Mouse (Mus musculus) hindbrain, embryonic 12.5 days (tissue): ENCODE measurements at regions not wholly inside any gene's neighbourhood (a gene's known extent, or its start where the extent isn't known, plus 50 kb on each side); places are given as distances from the start of the nearest gene placed in this dataset.
"Not testable (repeated sequence)": the region's sequence is repeated elsewhere in the genome, so short reads cannot be mapped to it uniquely, and the experiment has no call there.

Experiments
- ATAC-seq: fragments of 200-750 bp; cut with Nextera tagmentation; 2 replicates; pipeline ENCODE4 v1.8.0; 2017; ENCODE audit warnings: moderate TSS enrichment; ENCODE audit not compliant: low FRiP score
- H3K27ac ChIP-seq: fragments of 300-500 bp; sonication (generic); 2 replicates; pipeline ENCODE4 v1.5.1; 2016; ENCODE audit warnings: mild to moderate bottlenecking
- H3K27me3 ChIP-seq: fragments of 300-500 bp; sonication (generic); 2 replicates; pipeline ENCODE4 v1.6.1; 2016; ENCODE audit warnings: mild to moderate bottlenecking
- H3K36me3 ChIP-seq: fragments of 300-500 bp; sonication (generic); 2 replicates; pipeline ENCODE4 v1.6.1; 2016; ENCODE audit warnings: mild to moderate bottlenecking
- H3K4me1 ChIP-seq: fragments of 300-500 bp; sonication (generic); 2 replicates; pipeline ENCODE4 v1.6.1; 2016
- H3K4me2 ChIP-seq: fragments of 300-500 bp; sonication (generic); replicated peaks from 2 replicates; pipeline ENCODE4 v1.6.1; 2016; ENCODE audit warnings: mild to moderate bottlenecking
- H3K4me3 ChIP-seq: fragments of 300-500 bp; sonication (generic); 2 replicates; pipeline ENCODE4 v1.5.1; 2016; ENCODE audit warnings: mild to moderate bottlenecking
- H3K9ac ChIP-seq: fragments of 300-500 bp; sonication (generic); 2 replicates; pipeline ENCODE4 v1.6.1; 2016; ENCODE audit warnings: mild to moderate bottlenecking, moderate library complexity
- H3K9me3 ChIP-seq: fragments of 300-500 bp; sonication (generic); replicated peaks from 2 replicates; pipeline ENCODE4 v1.6.1; 2016; ENCODE audit warnings: mild to moderate bottlenecking
- WGBS: fragments of 180-500 bp; shearing (Covaris S2); methylation state at CpG from one replicate; pipeline ENCODE4 v1.1.7; 2016; 5-methylcytosine and 5-hydroxymethylcytosine counted together

DNA sequence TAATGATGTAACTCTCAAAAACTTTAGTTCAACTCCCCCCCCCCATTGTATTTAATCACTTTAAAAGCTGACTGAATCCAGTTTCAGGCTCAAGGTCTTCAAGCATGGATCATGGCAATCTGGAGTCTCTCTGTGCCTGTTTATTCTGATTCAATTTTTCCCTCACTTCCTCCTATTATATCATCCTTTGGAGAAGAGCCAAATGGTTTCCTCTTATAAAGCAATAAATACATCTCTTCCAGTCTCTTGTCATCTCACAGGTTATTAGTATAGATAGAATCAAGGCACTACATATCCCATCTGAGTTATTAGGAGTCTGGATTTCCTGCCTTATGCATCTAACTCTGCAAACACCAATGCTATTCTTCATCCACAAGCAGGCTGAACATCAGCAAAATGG is 530.2 kb upstream of the Pdcd1 start:
- H3K36me3 ChIP-seq, result no peaks in the 10 kb centered on the region
- ATAC-seq, result no peak
- H3K9ac ChIP-seq, result no peak overlapping the region
- no peaks in the 10 kb centered on the region for H3K4me1 ChIP-seq
- no peaks in the 10 kb centered on the region for H3K27me3 ChIP-seq
- H3K4me2 ChIP-seq, result no peak overlapping the region
- H3K4me3 ChIP-seq, result no peak overlapping the region
- H3K27ac ChIP-seq, result no peak overlapping the region
- H3K9me3 ChIP-seq, result no peaks in the 10 kb centered on the region

DNA sequence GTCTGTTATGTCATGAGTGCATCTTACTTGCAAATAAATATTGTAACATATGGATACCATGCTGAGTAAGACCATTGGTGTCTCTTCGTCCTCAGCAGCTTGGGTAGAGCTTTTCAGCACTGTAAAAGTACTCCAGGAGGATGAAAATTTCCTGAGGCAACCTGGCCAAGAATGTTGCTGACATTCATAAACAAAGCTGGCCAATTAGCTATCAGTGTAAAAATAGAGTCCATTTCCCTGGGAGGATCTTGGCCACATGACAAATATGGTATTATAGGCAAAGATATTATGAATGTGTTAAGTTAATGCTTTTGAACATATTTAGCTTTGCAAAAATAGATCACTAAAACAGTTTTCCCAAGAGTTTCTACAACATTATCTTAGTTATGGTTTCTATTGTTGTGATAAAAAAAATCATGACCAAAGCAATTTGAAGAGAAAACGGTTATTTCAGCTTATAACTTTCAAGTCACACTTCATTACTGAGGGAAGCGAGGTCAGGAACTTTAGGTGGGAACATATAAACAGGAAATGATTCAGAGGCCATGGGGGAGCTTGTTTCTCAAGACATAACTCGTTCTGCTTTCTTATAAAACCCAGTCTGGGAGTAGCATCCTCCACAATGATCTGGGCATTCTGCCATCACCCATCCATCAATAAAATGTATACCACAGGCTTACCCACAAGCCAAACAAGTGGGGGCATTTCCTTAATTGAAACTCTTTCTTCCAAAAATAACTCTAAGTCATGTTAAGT is 529.5 kb upstream of the Pdcd1 start:
- H3K4me1 ChIP-seq, result no peaks in the 10 kb centered on the region
- no peak for ATAC-seq
- H3K4me3 ChIP-seq, result no peak overlapping the region
- H3K27ac ChIP-seq, result no peak overlapping the region
- no peaks in the 10 kb centered on the region for H3K36me3 ChIP-seq
- H3K9me3 ChIP-seq, result no peaks in the 10 kb centered on the region
- 76% methylated on average over 4 of the region's 4 CpGs for whole genome bisulfite sequencing
- H3K4me2 ChIP-seq, result no peak overlapping the region
- H3K9ac ChIP-seq, result no peak overlapping the region
- H3K27me3 ChIP-seq, result no peaks in the 10 kb centered on the region

DNA sequence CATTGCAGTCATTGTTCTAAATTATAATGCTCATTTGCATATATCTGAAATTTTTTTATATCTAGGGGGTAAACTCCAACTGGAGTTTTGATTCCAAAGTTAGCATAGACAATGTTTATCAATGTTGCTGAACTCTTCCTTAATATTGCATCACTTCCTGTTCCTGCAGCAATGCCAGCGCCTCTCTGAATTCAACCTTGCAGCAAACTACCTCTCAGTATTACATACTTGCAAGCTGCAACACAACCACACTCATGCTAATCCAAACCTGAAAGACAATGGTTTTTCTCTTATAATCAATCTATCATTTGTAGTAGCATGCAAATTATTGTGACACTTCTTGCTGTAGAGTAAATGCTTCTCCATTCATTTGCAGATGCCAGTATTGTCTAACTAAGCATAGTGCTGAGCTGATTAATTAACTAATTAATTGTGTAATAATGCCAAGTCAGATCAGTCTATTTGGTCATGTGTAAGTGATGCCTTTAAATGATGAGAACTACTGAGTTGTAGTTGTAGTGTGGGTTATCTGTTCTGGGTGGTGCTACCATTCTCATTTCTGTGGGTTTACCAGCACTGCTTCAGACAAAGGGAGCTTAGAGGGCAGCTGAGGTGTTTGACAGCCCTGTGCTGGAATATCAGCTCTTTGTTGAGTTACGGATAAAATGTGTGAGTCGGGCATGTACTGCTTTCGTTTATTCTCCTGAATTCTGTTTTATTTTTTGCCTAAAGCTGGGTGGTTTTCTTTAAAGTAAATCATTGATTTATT is 480.6 kb upstream of the Pdcd1 start:
- Histone ChIP-seq H3K4me1 (no peaks in the 10 kb centered on the region), H3K9me3 (no peaks in the 10 kb centered on the region), H3K27me3 (no peaks in the 10 kb centered on the region), H3K4me3 (no peak overlapping the region), H3K9ac (no peak overlapping the region), H3K4me2 (no peak overlapping the region), H3K27ac (no peak overlapping the region), H3K36me3 (no peaks in the 10 kb centered on the region)
- WGBS, result 90% methylated on average over 4 of the region's 4 CpGs
- peak; percentile 56 for ATAC-seq

DNA sequence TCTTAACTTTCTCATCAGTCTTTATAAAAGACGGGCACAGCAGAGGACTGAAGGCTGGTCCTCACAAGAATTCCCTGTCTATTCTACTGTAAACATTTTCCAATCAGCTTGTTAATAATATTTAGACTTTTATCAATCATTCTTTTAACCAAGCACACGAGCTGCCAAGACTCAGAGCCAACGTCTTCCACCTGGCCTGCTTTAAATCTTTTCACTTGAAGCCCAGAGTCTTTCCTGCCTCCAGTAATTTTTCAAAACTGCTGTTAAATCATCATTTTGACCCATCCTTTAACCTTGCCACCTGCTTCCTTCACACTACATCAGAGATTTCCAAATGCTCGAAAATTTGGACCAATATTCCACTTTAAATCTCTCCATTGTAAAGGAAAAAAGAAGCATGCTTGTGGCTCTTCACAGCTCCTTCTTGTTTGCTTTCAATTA is 451.7 kb upstream of the Pdcd1 start:
- no peaks in the 10 kb centered on the region for H3K36me3 ChIP-seq
- H3K27me3 ChIP-seq, result no peaks in the 10 kb centered on the region
- no peak overlapping the region for H3K9ac ChIP-seq
- H3K9me3 ChIP-seq, result no peaks in the 10 kb centered on the region
- no peak overlapping the region for H3K4me3 ChIP-seq
- H3K27ac ChIP-seq, result peak overlapping the region; percentile 24
- no peak overlapping the region for H3K4me2 ChIP-seq
- no peak; the same call in 1 of the 2 replicates for ATAC-seq
- H3K4me1 ChIP-seq, result no peaks in the 10 kb centered on the region
- 52% methylated on average over 4 of the region's 4 CpGs for WGBS

DNA sequence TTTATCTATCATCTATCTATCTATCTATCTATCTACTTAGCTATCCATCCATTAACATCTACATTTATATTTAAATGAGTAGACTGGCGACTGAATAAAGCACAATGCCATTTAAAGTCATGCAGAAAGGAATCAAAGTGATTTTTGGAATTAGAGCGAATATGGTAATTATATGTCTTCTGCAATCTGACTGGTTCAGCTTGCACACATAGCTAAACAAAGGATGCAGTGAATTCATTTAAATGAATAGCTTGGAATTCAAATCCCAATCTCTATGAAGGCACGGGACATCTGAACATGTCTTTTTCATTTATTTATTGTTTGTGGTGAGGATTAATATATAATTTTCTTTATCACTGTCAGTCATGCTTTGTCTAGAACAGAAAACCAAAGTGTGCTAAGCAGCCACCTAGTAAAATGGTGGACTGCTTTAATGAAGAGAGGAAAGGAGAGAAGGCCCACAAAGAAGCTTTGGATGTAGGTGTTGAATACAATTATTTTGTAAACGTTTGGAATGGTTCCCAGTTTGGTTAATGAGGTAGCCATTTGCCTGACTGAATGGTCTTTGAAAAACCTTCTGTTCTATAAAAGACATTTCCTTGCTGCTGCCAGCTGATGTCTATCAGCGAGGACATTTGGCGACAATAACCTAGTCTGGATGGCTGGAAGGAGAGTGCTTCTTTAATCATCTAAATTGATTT is 451.2 kb upstream of the Pdcd1 start:
- Histone ChIP-seq H3K36me3 (no peaks in the 10 kb centered on the region), H3K27me3 (no peaks in the 10 kb centered on the region), H3K9me3 (no peaks in the 10 kb centered on the region), H3K9ac (no peak overlapping the region), H3K4me3 (no peak overlapping the region), H3K4me2 (no peak overlapping the region), H3K27ac (peak overlapping the region; percentile 24; the same call in 1 of the 2 replicates), H3K4me1 (no peaks in the 10 kb centered on the region)
- peak; percentile 85 for ATAC-seq
- WGBS, result 62% methylated on average over 6 of the region's 6 CpGs

DNA sequence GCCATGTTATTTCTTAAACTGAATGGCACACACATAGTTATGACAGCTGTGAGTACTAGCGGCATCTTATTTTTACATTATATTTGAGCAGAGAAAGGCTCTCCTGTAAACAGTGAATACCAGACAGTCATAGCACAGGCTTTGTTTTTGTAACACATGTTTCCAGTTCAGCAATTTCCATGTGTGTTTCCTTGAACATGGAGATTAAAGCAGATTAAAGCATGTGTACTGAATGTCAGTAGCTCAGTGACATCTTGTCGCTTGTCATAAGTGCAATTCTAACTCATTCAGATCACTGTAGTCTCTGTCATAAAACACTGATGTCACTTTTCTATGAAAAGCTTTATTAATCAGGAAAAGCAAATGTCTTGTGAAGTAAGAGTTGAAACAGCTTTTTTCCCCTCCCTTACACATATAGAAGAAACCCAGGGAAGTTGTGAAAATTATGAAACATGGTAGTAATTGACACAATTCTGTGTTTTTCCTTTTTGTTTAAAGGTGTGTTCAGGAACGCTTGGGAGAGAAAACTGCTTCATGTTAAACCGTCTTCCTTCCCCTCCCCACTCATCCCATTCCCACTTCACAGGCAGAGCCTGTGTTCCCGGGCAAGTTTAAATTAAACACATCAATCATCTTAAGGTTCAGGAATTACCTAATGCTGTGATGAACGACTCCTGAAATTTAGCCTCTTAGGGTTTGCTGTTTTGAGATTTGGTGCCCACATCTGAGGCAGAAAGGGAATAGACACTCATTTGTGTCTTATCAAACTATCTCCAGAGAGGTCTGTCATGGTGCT is 449.9 kb upstream of the Pdcd1 start:
- H3K27me3 ChIP-seq, result no peaks in the 10 kb centered on the region
- H3K27ac ChIP-seq, result peak overlapping the region; percentile 57

DNA sequence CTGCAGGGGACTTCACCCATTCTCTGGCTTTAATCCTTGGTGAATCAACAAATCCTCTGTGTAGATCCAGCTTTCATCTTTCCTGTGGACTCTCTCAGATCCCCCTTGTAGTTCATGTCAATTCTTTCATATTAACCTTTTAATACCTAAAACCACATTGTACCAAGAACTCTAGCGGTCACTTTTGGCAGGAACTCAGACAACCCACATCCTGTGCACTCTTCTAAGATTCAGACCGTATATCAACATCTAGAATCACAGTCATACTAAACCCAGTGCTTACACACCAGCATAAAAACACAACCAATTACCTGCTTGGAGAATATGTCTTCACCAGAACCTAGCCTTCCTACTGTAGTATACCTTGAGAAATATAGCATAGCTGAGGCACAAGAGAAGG is 444.6 kb upstream of the Pdcd1 start:
- WGBS, result 91% methylated on average over 2 of the region's 2 CpGs
- no peak overlapping the region for H3K27ac ChIP-seq
- ATAC-seq, result no peak

More for the DNA sequence above, 449.9 kb upstream of the Pdcd1 start:
- 50% methylated on average over 6 of the region's 6 CpGs for WGBS
- Histone ChIP-seq H3K4me2 (no peak overlapping the region), H3K9me3 (no peaks in the 10 kb centered on the region), H3K36me3 (no peaks in the 10 kb centered on the region), H3K4me1 (no peaks in the 10 kb centered on the region), H3K9ac (no peak overlapping the region), H3K4me3 (no peak overlapping the region)
- ATAC-seq, result peak; percentile 55; the same call in 1 of the 2 replicates

DNA sequence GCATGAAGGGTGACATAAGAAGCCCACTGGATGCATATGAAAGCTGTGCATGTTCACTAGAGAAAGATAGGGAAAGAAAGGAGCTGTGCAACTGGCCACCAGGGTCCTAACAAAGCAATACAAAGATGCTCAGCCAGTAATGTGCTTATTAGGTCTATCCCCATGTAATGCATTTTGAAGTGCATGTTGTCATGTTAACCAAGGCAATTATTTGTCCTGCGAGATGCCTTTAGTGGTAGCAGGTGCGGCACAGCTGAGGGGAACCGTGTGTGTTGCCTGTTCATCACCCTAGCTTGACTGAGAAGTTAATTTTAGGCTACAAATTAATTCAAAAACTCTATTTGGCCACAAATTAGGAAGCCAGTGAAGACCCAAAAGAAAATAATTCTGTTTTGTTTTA is 444.0 kb upstream of the Pdcd1 start:
- 81% methylated on average over 3 of the region's 3 CpGs for WGBS
- Histone ChIP-seq H3K9ac (no peak overlapping the region), H3K27ac (no peak overlapping the region), H3K9me3 (no peaks in the 10 kb centered on the region), H3K36me3 (no peaks in the 10 kb centered on the region), H3K4me2 (no peak overlapping the region), H3K27me3 (no peaks in the 10 kb centered on the region), H3K4me1 (no peaks in the 10 kb centered on the region), H3K4me3 (no peak overlapping the region)
- peak; percentile 63; the same call in 1 of the 2 replicates for ATAC-seq

More for the DNA sequence above, 444.6 kb upstream of the Pdcd1 start:
- Histone ChIP-seq H3K9ac (no peak overlapping the region), H3K4me3 (no peak overlapping the region), H3K4me1 (no peaks in the 10 kb centered on the region), H3K9me3 (no peaks in the 10 kb centered on the region), H3K27me3 (no peaks in the 10 kb centered on the region), H3K36me3 (no peaks in the 10 kb centered on the region), H3K4me2 (no peak overlapping the region)

DNA sequence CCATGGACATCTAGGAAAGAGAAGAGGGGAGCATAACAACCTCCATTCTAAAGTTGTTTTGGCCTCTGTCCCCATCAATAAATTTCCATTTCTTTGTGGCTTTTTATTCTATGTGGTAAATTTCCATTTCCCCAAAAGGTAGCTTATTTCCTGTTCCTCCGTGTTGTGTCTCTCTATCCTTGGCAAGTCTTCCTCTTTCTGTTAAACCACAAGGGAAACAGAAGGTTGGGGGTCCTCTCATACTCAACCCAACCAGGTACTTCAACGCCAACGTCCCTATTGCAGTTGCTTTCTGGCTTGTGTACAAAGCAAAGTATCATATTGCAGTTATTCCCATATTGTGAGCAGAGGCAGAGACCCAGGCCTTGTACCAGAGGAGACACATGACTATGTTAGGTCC is 434.7 kb upstream of the Pdcd1 start:
- H3K4me2 ChIP-seq, result no peak overlapping the region
- WGBS, result 91% methylated on average over 3 of the region's 3 CpGs
- no peak overlapping the region for H3K4me3 ChIP-seq

DNA sequence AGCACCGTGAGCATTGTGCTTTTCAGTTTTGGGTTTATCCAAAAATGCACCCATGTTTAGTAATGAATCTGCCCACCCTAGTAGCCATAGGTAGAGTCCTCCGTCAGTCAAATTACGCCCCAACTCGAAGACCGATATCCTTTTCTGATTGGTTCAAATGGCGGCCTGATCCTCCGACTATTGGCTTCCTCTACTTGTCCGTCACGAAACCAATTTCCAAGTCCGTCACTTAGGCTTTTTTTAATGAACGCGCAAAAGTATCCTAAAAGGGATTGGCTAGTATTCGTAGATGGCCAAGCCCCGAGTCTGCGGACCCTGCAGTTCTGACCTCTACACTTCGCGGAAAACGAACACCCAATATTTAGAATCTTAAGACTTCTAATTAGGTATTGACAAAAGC is 417.5 kb upstream of the Pdcd1 start:
- not testable (repeated sequence) for H3K27ac ChIP-seq, H3K9ac ChIP-seq, H3K4me1 ChIP-seq, H3K9me3 ChIP-seq, H3K4me2 ChIP-seq, H3K27me3 ChIP-seq, H3K36me3 ChIP-seq, H3K4me3 ChIP-seq
- 96% methylated on average over 18 of the region's 18 CpGs for WGBS
- ATAC-seq, result peak; percentile 86

More for the DNA sequence above, 434.7 kb upstream of the Pdcd1 start:
- no peak for ATAC-seq
- Histone ChIP-seq H3K36me3 (no peaks in the 10 kb centered on the region), H3K9me3 (no peaks in the 10 kb centered on the region), H3K27ac (no peak overlapping the region), H3K9ac (no peak overlapping the region), H3K4me1 (no peaks in the 10 kb centered on the region), H3K27me3 (no peaks in the 10 kb centered on the region)

DNA sequence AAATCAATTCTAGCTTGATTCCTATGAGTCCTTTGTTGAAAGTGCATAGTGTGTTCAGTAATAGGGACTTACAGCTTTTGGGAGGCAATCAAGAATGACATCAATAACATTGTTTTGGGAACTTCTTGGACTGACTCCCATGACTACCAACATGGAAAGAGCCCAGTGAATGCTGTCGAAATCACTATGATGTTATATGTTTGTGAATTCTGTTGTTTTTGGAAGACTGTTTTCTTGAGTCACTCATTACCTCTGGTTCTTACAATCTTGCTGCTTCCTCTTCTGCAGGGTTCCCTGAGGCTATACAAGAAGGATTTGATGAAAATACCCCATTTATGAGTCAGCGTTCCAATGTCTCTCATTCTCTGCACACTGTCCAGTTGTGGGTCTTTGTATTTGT is 371.4 kb upstream of the Pdcd1 start:
- H3K36me3 ChIP-seq, result no peaks in the 10 kb centered on the region
- no peaks in the 10 kb centered on the region for H3K4me1 ChIP-seq
- H3K9me3 ChIP-seq, result no peaks in the 10 kb centered on the region
- H3K9ac ChIP-seq, result no peak overlapping the region
- H3K27me3 ChIP-seq, result no peaks in the 10 kb centered on the region
- no peak overlapping the region for H3K27ac ChIP-seq
- H3K4me2 ChIP-seq, result no peak overlapping the region
- no peak overlapping the region for H3K4me3 ChIP-seq
- 88% methylated on average over 2 of the region's 2 CpGs for WGBS
- ATAC-seq, result no peak

DNA sequence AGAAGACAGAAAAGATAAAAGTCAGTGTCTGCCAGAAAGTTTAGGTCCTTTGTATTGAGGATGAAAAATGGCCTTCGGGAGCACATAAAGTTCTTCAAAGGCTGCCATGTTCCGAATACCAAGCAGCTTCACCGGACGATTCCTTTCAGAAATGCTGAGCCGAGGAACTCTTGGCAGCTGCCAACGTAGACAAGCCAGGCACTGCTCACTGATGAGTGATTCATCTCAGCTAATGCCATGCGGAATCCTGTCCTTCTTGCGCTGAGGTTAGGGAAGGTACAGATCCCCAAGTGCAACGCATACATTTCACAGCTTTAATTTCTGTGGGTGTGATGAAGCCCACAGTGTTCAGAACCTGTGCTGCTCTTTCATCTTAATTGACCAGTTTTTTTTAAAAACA is 360.7 kb upstream of the Pdcd1 start:
- Histone ChIP-seq H3K4me2 (no peak overlapping the region), H3K27me3 (no peaks in the 10 kb centered on the region)
- peak; percentile 52; the same call in 1 of the 2 replicates for ATAC-seq

More for the DNA sequence above, 360.7 kb upstream of the Pdcd1 start:
- H3K9ac ChIP-seq, result no peak overlapping the region
- H3K4me3 ChIP-seq, result no peak overlapping the region
- 47% methylated on average over 9 of the region's 9 CpGs for WGBS
- no peaks in the 10 kb centered on the region for H3K36me3 ChIP-seq
- H3K4me1 ChIP-seq, result peaks cover 2% of the 10 kb centered on the region; the same call in 1 of the 2 replicates
- no peaks in the 10 kb centered on the region for H3K9me3 ChIP-seq
- no peak overlapping the region for H3K27ac ChIP-seq
